Mouse (Mus musculus) retina, postnatal 1 day (tissue): ENCODE results near the gene Olfr884.

Source experiments
- DNase-seq: peaks from one replicate; pipeline ENCODE4 v3.0.0-alpha.2; 2012

Gene Olfr884

GRCm38 (mm10) chr9:38046255-38046654 is at the start of gene Olfr884:
Olfr884 (plus strand) TSS chr9:38046555.
- DNase-seq, result no peak

DNA sequence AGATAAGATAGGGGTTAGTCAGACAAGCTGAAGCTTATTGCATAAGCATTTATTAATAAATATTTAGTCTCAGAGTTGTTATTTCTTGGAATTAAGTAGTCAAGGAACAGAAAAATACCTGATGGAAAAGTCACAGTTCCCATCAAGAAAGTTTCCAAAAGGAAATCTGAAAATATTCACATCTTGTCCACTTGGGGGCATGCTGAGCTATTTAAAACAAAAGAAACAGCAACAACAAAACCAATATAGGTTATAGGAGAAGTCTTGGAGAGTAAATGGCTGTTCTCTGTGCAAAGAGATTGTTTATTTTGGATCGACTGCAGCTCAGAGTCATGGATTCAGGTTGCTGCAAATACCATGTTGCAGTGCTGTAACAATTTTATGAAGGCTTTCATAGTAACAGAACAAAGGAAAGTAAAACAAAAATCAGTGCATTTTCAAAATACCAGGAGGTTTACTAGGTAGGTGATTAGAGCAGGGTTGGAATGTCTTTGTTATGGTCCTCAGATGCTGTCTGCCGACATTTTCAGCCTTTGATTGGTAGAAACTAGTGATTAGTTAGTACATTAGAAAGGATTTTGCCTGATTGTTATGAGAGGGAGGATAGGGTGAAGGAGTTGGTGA is 47.7 kb upstream of the Olfr884 start:
- peak; percentile 23 for DNase-seq

GRCm38 (mm10) chr9:38000021-38000420 is 46.3 kb upstream of the Olfr884 start:
- peak; percentile 83 for DNase-seq

DNA sequence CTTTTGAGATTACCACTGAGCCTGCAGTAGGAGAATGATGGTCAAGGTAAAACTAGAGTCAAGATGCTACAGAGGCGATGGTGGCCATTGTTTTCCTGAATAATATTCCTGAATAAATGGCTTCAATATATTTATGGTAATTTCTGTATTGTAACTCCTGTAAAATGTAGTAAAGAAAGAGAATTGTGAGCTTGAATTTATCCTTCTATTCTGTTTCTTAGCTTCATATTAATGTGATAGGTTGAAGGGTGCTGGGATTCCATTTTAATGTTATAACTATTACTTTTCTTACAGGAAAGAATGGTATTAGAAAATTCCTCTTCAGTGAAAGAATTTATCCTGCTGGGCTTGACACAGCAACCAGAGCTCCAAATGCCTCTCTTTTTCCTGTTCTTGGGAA is 20.8 kb upstream of the Olfr884 start, which contains the start of gene Olfr883:
Olfr883 (plus strand) TSS at position 301 of the 400 bp plus-strand sequence.
- DNase-seq, result no peak

GRCm38 (mm10) chr9:38061022-38061421 is 14.7 kb downstream of the Olfr884 start, which contains the start of gene Olfr885:
Olfr885 (plus strand) TSS chr9:38061322.
- no peak for DNase-seq

DNA sequence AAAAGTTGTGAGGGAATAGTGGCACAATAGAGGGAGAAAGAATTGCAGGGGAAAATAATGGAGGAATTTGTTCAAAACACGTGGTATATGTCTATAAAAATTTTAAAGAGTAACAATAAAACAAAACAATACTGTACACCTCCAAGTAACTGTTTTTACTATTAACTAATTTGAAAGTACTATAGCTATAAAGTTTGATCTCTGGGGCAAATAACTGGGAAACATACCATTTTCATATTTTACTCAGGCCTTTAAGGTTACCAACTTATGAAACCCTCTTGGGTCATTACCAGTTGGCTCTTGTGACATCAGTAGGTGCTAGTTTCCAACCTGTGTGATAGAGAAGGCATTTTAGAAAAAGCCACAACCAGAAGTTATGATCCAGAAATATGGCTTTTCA is 37.4 kb downstream of the Olfr884 start, which contains the start of gene Olfr887:
Olfr887 (plus strand) TSS at position 301 of the 400 bp plus-strand sequence.
- no peak for DNase-seq
